Mouse (Mus musculus) embryo, embryonic 11 days (tissue): ENCODE results near the gene Gabbr2.
A peak's percentile ranks its signal among the peaks of the same experiment; 100 is the strongest.

Experiments used
- DNase-seq: peaks from one replicate; pipeline ENCODE4 v3.0.0-alpha.2; 2015

The Gabbr2 gene

GRCm38 (mm10) chr4:46915476-46915875, 76.2 kb downstream of the Gabbr2 start:
- DNase-seq: peak; percentile 16

DNA sequence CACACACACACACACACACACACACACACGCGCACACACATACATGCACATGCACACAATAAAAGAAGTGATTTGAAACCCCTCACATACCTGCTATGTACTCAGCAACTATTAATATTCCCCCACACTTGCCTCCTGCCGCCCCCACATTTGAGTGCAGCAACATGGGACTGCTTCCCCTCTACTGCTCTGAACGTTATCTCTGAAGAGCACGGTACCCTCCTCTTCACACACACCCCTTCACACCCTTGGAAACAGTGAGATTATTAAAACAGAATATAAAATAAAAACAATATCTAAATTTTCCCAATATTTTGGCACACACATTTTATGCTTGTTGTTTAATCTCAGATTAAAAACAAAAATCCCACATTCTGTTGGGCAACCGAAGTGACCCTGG, 77.1 kb downstream of the Gabbr2 start:
- no peak for DNase-seq

DNA sequence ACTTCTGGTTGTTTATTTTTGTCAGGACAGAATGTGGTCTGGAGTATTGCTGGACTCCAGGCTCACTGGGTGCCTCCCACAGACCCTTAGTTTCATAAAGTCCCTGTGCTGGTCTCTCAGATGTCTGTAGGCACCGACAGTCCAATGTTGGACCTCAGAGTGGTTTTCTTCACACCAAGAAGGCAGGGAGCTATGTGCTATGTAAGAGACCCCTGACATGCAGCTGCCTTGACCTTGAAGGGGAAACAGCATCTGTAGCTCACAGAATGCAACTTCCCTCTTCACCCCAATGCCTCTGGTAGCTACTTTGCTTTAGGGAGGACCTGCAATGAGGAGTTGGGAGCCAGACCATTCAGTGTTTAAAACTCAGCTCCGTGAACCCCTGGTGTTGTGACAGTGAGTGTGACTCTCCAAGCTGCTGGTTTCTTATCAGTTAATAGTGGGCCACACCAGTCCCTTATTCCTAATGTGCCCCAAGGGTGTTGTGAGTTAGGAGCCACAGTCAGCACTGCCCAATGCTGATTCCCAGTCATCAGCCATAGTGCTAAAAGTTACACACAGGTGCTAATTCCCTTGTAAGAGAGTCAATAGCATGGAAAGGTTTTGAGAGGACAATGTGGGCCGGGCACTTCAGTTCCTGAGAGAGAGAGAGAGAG, 85.5 kb downstream of the Gabbr2 start:
- DNase-seq: no peak

GRCm38 (mm10) chr4:46905152-46905551, 86.5 kb downstream of the Gabbr2 start:
- no peak for DNase-seq

DNA sequence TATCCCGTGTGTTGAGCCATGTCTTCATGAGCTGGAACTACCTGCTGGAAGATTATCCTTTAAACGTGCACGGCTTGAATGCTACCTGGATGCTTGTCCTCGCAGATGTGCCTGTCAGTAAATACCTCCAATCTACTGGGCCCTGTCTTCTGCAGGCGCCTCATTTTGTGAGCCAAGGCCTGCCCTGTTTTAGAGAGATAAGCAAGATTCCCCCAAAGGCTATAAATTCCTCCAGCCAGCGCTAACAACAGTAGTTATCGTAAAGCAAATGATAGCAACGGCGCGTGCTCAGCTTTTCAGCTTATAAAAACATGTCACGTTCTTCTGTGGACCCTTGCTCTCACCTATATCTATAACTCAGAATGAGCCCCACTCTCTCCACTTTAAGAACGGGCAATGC, 87.5 kb downstream of the Gabbr2 start:
- DNase-seq: no peak

- no peak for DNase-seq
Observed at GRCm38 (mm10) chr4:46898546-46898945, 93.1 kb downstream of the Gabbr2 start.

- no peak for DNase-seq
Observed at GRCm38 (mm10) chr4:46897634-46898399, 93.9 kb downstream of the Gabbr2 start.

GRCm38 (mm10) chr4:46894144-46894543, 97.5 kb downstream of the Gabbr2 start:
- no peak for DNase-seq

- DNase-seq: no peak
Observed at GRCm38 (mm10) chr4:46889175-46889574, 102.5 kb downstream of the Gabbr2 start.

DNA sequence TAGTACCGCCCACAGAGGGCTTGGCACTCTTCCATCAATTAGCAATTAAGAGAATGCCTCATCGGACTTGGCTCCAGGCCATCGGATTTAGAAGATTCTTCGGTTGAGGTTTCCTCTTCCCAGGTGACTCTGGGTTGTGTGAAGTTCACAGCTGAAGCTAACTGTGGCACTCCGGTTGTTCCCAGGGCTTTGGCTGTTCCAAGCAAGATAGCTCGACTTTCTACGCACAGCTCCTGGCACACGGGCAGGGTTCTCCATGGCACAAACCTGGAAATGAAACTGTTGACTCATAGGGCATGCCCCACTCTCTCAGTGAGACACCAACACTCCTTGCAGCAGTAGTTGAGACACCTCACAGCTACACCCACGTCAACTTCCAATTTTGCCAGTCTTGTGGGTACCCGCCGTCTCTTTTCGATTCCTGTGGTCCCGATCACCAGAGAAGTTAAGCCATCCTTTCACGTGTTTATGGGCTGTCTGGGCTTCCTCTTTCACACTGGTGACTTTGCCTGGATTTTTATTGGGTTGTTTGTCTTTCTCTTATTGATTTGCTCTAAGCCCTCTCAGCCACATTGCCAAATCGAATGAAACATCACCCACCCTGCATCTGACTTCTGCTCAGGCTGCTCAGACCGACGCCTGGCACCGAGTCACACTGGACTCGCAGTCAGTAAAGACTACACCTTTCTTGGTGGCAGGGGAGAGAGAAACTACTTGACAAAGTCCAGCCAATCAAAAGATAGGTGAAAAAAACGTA, 105.9 kb downstream of the Gabbr2 start:
- no peak for DNase-seq

GRCm38 (mm10) chr4:46884132-46884531, 107.5 kb downstream of the Gabbr2 start:
- no peak for DNase-seq

DNA sequence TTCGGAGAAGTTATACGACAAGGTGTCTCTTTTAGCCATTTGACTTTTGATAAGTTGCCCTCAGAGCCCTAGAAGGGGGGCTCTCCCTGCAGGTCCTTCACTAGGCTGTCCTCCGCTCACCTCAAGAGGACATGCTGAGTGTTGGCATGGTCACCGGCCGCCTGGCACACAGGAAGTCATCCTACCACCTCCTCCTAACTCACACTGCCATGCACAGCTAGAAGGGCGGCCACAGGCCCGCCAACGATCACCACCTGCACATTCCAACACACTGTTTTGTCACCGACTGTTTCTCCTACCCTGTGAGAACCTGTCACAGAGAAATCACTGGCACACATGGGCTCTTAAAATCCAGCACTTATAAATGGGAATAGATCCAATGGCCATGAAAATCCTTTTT, 108.1 kb downstream of the Gabbr2 start:
- DNase-seq: no peak

DNA sequence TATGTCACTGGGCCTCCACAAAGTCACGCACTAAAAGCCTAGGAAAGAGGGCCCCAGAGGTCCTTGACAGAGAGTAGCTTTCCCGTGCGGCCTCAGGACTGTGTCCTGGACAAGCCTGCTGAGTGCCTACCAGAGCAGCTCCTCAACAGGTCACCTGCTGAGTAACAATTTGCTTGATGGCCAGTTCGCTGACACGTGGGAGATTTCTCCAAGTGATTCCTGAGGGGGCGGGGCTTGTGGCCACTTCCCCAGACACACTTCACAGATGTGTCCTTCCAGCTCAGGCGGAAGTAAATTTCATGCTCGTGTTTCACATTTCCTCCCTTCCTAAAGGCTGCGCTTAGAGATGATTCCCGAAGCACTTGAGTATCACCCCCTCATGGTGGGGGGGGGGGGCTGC, 108.6 kb downstream of the Gabbr2 start:
- peak; percentile 38 for DNase-seq

- DNase-seq: no peak
Observed at GRCm38 (mm10) chr4:46881271-46881670, 110.4 kb downstream of the Gabbr2 start.

GRCm38 (mm10) chr4:46879943-46880342, 111.7 kb downstream of the Gabbr2 start:
- no peak for DNase-seq

DNA sequence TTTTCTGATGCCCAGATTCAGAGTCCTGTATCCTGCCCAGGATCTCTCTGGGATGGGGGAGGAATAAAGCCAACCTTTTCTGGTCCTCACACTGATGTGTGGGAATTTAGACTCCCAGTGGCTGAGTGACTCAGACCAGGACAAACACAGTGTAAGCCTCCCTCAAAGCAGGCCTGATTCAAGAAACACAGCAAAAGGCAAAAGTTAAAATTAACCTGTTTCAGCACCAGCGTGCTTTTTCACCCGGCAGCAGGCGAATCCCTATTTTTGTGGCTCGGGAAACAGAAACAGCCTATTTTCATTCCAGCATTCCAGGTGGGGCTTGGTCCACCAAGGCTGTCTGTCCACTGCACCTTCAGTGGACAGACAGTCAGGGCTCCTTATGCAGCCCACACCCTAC, 118.9 kb downstream of the Gabbr2 start:
- no peak for DNase-seq

DNA sequence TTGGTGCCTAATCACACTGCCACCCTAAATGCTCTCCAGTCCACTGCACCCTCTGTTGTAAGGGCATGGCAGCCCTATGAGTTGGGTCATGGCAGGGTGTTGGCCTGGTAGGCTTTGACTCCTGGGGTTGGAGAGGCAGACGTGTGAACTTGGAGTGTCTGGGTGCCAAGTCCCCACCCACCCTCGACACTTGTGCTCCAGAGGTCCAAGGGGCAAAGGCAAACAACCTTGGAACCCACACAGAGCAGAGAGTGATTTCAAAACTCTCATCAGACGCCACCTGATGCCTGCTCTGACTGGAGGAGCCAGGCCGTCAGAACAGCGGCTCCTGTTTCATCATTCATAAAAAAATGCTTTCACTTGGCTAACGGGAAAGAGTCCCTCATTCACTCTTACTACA, 121.5 kb downstream of the Gabbr2 start:
- DNase-seq: no peak

DNA sequence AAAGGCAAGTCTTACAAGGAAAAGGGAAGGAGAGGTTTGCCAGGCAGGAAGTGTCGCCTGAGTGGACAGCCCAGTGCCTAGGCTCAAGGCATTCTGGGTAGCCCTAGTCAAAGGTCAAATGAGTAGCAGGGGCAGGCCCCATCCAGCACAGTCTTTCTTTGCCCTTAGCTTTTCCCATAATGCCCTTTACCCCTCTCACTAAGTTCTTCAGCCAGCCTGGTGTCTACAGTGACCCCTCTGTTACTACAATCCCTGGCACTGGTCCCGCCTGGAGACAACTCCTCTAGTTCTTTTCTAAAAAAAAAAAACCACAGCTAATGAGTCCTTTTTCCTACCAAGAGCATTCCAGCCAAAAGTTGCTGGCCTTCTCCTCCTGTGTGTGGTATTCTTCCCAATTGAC, 122.3 kb downstream of the Gabbr2 start:
- DNase-seq: no peak

GRCm38 (mm10) chr4:46868921-46869320, 122.8 kb downstream of the Gabbr2 start:
- no peak for DNase-seq

GRCm38 (mm10) chr4:46868181-46868580, 123.5 kb downstream of the Gabbr2 start:
- no peak for DNase-seq

DNA sequence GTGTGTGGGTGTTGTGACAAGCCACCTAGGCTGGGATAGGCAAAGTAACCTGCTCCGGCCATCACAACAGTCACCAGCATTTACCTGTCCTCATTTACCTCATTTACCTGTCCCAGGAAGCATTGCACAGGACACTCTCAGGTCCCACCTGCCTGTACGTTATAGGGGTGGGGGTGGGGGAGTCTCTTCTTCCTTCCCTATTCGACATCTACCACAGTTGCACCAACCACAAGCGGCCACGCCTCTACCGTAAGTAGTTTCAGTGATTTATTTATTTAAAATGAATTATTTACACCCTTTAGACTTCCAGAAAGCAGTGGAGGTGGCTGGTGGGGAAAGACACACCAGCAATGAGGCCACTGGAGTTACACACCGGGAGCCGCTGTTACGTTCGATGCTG, 123.9 kb downstream of the Gabbr2 start:
- no peak for DNase-seq

GRCm38 (mm10) chr4:46866070-46866469, 125.6 kb downstream of the Gabbr2 start:
- no peak for DNase-seq

- DNase-seq: no peak
Observed at GRCm38 (mm10) chr4:46863721-46864120, 128.0 kb downstream of the Gabbr2 start.

GRCm38 (mm10) chr4:46862677-46863076, 129.0 kb downstream of the Gabbr2 start:
- no peak for DNase-seq
